Mouse (Mus musculus) regulatory T cell (primary cell): ENCODE data around the gene Crtc2.

Source experiments
- in situ Hi-C: fragments of 300-600 bp; cut with MboI, MseI; formaldehyde crosslinking; loops from one replicate; pipeline ENCODE4 v1.15.1; 2025; ENCODE audit warnings: high pct_unique_total_duplicates

Gene Crtc2

DNA sequence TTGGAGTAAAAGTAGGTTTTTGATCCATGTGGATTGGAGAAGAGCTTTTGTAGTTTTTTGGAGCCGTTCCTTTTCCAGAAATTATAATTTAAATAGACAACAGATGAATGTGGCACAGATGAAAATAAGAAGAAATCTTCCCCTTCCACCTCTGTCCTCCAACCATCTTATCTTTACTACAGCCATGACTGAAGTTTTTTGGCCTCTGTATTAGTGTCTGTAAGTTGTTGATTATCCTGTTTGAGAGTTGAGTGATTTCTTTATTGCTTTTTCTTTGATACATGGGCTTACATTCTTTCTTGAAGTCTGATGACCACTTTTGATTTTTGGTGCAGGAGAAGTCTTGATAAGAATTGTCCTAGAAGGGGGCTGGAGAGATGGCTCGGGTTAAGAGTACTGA is 40.7 kb downstream of the Crtc2 start:
- in situ Hi-C loops, result loop anchor here (10.0 kb wide), 1 partner anchor 300 kb away; the partner anchor contains the start of gene S100a2

DNA sequence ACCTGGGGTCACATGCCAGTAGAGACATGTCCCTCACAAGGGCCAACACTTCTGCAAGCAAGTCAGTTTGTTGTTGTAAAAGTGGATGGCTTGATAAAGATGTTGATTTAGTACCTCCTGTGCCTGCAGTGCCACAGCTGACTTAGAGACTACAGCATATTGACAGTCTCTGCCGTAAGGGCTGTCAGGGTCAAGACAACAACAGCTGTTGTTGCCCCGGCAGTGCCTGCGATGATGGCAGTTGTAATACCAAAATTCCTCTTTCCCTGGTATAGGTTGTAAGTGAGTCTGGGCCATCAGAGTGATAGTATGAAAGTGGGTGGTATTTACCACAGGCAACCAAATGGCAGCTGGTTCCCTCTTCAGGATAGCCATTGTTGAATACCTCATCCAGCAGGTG is 51.8 kb downstream of the Crtc2 start:
- in situ Hi-C loops, result no loop called here

DNA sequence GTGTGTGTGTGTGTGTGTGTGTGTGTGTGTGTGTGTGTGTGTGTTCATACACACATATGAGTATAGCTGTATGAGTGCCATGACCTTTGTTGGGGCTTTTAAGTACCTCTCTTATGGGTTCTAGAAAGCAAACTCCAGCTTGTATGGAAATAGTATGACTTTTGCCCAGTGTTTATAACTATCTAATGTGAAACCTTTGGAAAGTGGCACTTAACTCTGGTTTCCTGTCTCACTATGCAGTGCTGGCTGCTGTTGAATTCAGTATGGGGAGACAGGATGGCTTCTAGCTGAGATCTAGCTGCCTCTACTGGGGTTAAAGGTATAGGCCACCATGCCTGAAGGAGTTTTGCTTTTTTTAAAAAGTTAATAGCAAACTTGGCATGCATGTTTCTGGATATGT is 55.6 kb downstream of the Crtc2 start:
- in situ Hi-C loops, result no loop called here

DNA sequence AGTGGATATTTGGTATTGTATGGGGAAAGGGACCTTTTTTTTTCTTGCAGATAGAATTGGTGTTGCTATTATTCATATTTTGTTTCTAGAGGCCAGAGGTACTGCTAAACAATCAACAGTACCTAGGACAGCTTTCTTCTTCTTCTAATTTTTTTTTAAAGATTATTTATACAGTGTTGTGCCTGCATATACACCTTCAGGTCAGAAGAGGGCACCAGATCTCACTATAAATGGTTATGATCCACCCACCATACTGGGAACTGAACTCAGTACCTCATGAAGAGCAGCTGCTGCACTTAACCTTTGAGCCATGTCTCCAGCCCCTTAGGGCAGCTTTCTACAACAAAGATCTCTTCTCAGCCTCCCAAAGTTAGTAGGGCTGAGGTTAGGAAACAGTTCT is 59.4 kb downstream of the Crtc2 start:
- in situ Hi-C loops, result no loop called here
